Mouse (Mus musculus) kidney, postnatal 0 days (tissue): Measurements from ENCODE around the gene Nup35. TPM values are rescaled to one million over a fixed set of nuclear protein-coding genes. Genes with fewer than 3 reads are reported as not detected.

ENCODE experiments used
- ATAC-seq: fragments of 200-750 bp; cut with Nextera tagmentation; replicated peaks from 2 replicates; pipeline ENCODE4 v1.8.0; 2017; ENCODE audit warnings: low read depth, moderate number of reproducible peaks, moderate TSS enrichment, moderate library complexity; ENCODE audit not compliant: low FRiP score
- DNase-seq: peaks from one replicate; pipeline ENCODE4 v3.0.0-alpha.2; 2016; ENCODE audit warnings: low spot score
- H3K27ac ChIP-seq: fragments of 300-500 bp; sonication (generic); 2 replicates; pipeline ENCODE4 v1.5.1; 2014; ENCODE audit warnings: mild to moderate bottlenecking
- H3K27me3 ChIP-seq: fragments of 300-500 bp; sonication (generic); 2 replicates; pipeline ENCODE4 v1.6.1; 2014; ENCODE audit warnings: low read length, mixed read lengths; ENCODE audit not compliant: insufficient read depth
- H3K36me3 ChIP-seq: fragments of 300-500 bp; sonication (generic); 2 replicates; pipeline ENCODE4 v1.6.1; 2014; ENCODE audit warnings: low read length, mixed read lengths; ENCODE audit not compliant: insufficient read depth
- H3K4me1 ChIP-seq: fragments of 300-500 bp; sonication (generic); replicated peaks from 2 replicates; pipeline ENCODE4 v1.6.1; 2014; ENCODE audit warnings: antibody characterized with exemption, low read length, mixed read lengths; ENCODE audit not compliant: insufficient read depth
- H3K4me2 ChIP-seq: fragments of 300-500 bp; sonication (generic); 2 replicates; pipeline ENCODE4 v1.6.1; 2014; ENCODE audit warnings: mild to moderate bottlenecking, low read length, moderate library complexity, mixed read lengths
- H3K4me3 ChIP-seq: fragments of 300-500 bp; sonication (generic); replicated peaks from 2 replicates; pipeline ENCODE4 v1.5.1; 2014; ENCODE audit warnings: low read depth, low read length
- H3K9ac ChIP-seq: fragments of 300-500 bp; sonication (generic); 2 replicates; pipeline ENCODE4 v1.6.1; 2014; ENCODE audit warnings: low read depth, low read length
- H3K9me3 ChIP-seq: fragments of 300-500 bp; sonication (generic); replicated peaks from 2 replicates; pipeline ENCODE4 v1.6.1; 2016; ENCODE audit warnings: low read length, inconsistent platforms, mixed read lengths
- CTCF ChIP-seq: IDR thresholded peaks from 2 replicates; pipeline ENCODE4 v1.5.1; 2016; ENCODE audit warnings: antibody characterized with exemption, low read depth, mild to moderate bottlenecking, moderate library complexity
- WGBS: fragments of 180-500 bp; shearing (Covaris S2); extraction: QIAGEN DNeasy Blood & Tissue Kit; methylation state at CpG from one replicate; pipeline ENCODE4 v1.1.7; 2014; 5-methylcytosine and 5-hydroxymethylcytosine counted together
- polyA plus RNA-seq: library from polyadenylated mRNA; unstranded; fragments of >200 nt; fragmentation: Nextera tagmentation; extraction: Ambion mirVana; gene quantifications from 2 replicates; pipeline ENCODE4 v1.2.1, GENCODE M21; 2015

The Nup35 gene
- polyA plus RNA-seq, 1 experiment from 2014 or later, result 29.0 TPM

DNA sequence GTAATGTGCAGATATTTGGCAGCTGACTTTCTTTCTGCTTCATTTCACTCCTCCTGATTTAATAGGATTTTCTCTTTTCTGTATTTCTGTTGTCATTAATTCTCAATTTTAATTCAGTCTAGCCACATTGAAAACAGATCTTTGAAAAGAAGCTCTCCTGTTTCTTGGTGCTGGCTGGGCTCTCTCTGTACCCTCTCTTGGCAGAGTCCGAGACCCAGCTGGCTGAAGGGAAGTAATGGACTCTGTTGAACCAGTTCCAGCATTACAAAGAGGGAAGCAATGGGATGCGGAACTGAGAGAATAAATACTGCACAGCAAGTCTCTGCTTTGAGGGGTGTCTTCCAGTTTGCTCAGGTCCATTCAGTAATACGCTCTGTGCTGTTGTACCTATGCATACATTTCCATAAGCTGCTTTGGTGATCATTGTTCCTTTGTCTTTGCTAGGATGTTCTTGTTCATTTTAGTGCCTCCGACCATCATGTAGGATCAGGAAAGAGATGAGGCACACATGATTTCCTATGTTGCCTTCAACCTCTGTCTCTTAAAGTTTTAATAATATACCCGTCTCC is 50.4 kb downstream of the Nup35 start:
- no peak for TF ChIP-seq CTCF
- Histone ChIP-seq H3K4me2 (no peak overlapping the region), H3K9me3 (no peaks in the 10 kb centered on the region), H3K27ac (no peak overlapping the region), H3K4me1 (no peaks in the 10 kb centered on the region), H3K27me3 (no peaks in the 10 kb centered on the region), H3K36me3 (no peaks in the 10 kb centered on the region; the same call in 1 of the 2 replicates), H3K9ac (no peak overlapping the region), H3K4me3 (no peak overlapping the region)
- 93% methylated on average over 5 of the region's 5 CpGs for WGBS
- DNase-seq, result no peak
- no peak for ATAC-seq

DNA sequence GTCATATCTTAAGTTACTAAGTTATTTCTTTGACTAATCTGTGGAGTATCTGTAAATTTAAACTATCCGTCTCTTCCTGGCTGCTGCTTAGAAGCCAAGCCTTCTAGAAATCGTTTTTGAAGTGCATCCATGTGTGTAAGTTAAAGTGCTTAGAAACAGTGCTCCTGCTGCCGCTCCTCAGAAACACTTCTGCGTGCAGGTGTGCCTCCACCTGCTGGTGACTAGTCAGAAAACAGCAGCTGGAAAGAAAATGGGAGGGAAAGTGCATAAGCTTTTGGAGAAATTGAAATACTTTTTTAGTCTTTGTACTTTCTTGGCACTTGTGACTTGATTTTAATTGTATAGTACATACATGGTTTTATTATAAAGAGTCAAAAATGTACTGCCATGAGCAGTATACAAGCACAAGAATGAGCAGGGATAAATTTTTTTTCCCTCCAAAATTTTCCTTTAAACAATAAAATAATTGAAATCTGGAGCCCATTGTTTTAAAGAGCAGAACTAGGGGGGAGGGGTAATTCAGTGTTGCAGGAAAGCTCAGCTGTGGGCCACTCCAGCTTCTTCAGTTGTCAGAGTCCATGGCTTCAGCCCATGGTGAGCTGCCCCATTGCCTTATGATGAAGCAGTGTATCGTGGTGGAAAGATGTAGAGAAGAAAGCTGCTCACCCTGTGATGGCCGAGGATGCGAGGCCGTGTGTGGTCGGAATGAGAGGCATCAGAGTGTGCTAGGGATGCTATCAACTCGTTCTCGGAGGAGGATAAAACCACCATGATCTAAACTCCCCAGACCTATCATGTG is 53.0 kb downstream of the Nup35 start:
- no peak overlapping the region for H3K9ac ChIP-seq
- H3K9me3 ChIP-seq, result no peaks in the 10 kb centered on the region
- no peak overlapping the region for H3K4me3 ChIP-seq
- H3K4me1 ChIP-seq, result no peaks in the 10 kb centered on the region
- ATAC-seq, result no peak
- no peaks in the 10 kb centered on the region for H3K27me3 ChIP-seq
- no peaks in the 10 kb centered on the region; the same call in 1 of the 2 replicates for H3K36me3 ChIP-seq
- peak; percentile 72 for TF ChIP-seq CTCF
- WGBS, result 71% methylated on average over 11 of the region's 11 CpGs
- H3K27ac ChIP-seq, result no peak overlapping the region
- no peak overlapping the region for H3K4me2 ChIP-seq
- DNase-seq, result peak; percentile 33

DNA sequence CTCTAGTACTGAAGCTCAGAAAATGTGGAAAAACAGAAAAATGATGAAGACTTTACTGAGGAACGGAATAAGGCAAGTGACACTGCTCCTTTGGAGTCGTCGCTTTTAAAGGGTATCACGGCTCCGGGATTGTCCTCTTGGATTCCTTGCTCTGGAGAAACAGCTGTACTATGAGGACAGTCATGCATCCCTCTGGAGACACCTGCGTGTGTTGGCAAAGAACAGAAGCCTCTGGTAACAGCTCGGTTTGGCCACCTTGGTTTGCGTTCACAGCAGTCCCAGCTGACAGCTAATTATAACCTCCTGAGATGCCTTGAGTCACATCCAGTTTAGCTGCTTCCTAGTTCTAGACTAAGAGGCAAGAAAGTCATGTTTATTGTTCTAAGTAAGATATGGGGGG is 61.8 kb downstream of the Nup35 start:
- DNase-seq, result no peak
- TF ChIP-seq CTCF, result no peak
- 87% methylated on average over 8 of the region's 8 CpGs for WGBS
- H3K27me3 ChIP-seq, result no peaks in the 10 kb centered on the region
- H3K4me1 ChIP-seq, result no peaks in the 10 kb centered on the region
- H3K27ac ChIP-seq, result no peak overlapping the region
- no peak overlapping the region for H3K4me2 ChIP-seq
- H3K9ac ChIP-seq, result no peak overlapping the region
- H3K4me3 ChIP-seq, result no peak overlapping the region
- H3K36me3 ChIP-seq, result no peaks in the 10 kb centered on the region
- no peaks in the 10 kb centered on the region for H3K9me3 ChIP-seq
- no peak for ATAC-seq

DNA sequence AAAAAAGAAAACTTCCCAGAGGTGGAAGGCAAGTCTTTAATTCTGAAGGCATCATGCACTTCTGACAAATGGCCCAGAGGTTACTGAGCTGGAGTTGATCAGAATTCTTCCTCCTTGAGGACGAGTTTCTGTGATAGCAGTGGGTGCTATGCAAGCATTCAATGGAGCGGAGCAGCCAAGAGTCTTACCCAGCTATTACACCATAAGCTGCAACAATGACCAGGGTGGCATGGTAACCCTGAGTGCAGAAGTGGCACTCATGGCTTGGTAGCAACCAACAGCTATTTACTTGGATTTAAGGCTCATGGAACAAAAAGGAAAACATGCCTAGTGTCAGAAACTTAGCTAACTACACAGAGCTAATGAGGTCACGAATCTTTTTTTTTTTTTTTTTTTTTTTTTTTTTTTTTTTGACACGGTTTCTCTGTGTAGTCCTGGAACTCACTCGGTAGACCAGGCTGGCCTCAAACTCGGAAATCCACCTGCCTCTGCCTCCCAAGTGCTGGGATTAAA is 66.7 kb downstream of the Nup35 start:
- no peak overlapping the region for H3K27ac ChIP-seq
- WGBS, result 86% methylated on average over 6 of the region's 6 CpGs
- no peak for ATAC-seq

DNA sequence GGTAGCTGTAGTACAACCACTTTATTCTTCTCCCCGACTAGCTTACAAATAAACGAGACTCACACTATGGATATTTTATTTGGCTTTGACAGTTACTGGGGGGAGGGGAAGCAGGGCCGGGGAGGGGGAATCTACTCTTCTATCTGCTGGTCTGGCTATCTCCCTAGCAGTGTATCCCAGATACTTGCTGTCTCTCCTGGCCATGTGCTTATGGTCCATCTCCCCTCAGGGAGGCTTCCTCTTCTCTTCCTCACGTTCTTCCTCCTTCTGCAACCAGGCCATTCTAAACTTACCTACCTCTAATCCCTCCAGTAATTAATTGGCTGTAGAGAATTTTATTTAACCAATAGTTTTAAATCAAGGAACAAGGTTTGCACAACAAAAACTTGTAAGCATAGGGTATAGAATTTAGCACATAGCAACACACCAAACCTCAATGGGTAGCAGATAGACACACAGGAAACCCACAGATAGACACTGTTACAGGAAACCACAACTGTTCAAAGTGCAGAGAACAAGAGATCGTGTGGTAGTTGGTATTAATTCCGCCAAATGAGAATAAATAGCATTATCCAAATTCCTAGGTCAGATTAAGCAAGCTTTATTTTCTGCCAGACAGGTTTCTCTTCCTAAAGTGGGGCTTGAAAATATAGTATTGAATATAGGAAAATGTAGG is 67.5 kb downstream of the Nup35 start:
- Histone ChIP-seq H3K4me3 (no peak overlapping the region), H3K36me3 (no peaks in the 10 kb centered on the region), H3K9me3 (no peaks in the 10 kb centered on the region), H3K27ac (no peak overlapping the region), H3K4me1 (no peaks in the 10 kb centered on the region), H3K4me2 (no peak overlapping the region), H3K27me3 (no peaks in the 10 kb centered on the region), H3K9ac (no peak overlapping the region)
- ATAC-seq (no peak), DNase-seq (no peak)
- TF ChIP-seq CTCF, result no peak
- 80% methylated on average over 6 of the region's 6 CpGs for WGBS

More for the DNA sequence above, 66.7 kb downstream of the Nup35 start:
- Histone ChIP-seq H3K27me3 (no peaks in the 10 kb centered on the region), H3K9me3 (no peaks in the 10 kb centered on the region), H3K4me1 (no peaks in the 10 kb centered on the region), H3K9ac (no peak overlapping the region), H3K4me3 (no peak overlapping the region), H3K4me2 (no peak overlapping the region), H3K36me3 (no peaks in the 10 kb centered on the region)
- DNase-seq, result no peak
- no peak for TF ChIP-seq CTCF

DNA sequence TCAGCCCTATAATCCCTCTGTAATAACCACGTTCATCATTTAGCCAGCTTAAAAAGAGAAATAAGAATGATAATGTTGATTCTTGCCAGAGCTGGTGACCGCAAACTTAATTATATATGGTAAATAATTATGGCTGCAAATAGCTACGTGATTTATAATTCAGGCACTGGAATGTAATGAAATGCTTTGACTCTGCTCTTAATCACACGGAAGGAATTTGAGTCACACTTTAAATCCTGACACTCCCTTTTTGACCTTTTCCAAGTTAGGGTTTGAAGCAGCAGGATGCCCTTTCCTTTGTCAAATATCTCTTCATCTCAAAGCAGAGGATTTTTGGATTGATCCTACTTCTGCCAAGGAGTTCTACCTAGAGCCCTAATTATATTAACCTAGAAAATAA is 71.2 kb downstream of the Nup35 start:
- 42% methylated on average over 4 of the region's 4 CpGs for WGBS
- Histone ChIP-seq H3K36me3 (no peaks in the 10 kb centered on the region), H3K4me3 (no peak overlapping the region), H3K9ac (no peak overlapping the region), H3K9me3 (no peaks in the 10 kb centered on the region), H3K27ac (no peak overlapping the region), H3K27me3 (no peaks in the 10 kb centered on the region), H3K4me1 (no peaks in the 10 kb centered on the region), H3K4me2 (no peak overlapping the region)
- TF ChIP-seq CTCF, result no peak
- DNase-seq, result peak; percentile 53
- no peak for ATAC-seq
